Mouse (Mus musculus) liver, embryonic 13.5 days (tissue): ENCODE measurements around the gene Scgb1b27. TPM values are rescaled to one million over a fixed set of nuclear protein-coding genes. Genes with fewer than 3 reads are reported as not detected.
"Not testable (repeated sequence)": the region's sequence is repeated elsewhere in the genome, so short reads cannot be mapped to it uniquely, and the experiment has no call there.

Experiments used
- ATAC-seq: fragments of 200-750 bp; cut with Nextera tagmentation; 2 replicates; pipeline ENCODE4 v1.8.0; 2017; ENCODE audit warnings: low read depth, mild to moderate bottlenecking, moderate number of reproducible peaks, moderate library complexity
- DNase-seq: peaks from one replicate; pipeline ENCODE4 v3.0.0; 2022
- H3K27ac ChIP-seq: fragments of 300-500 bp; sonication (generic); 2 replicates; pipeline ENCODE4 v1.5.1; 2015; ENCODE audit warnings: moderate library complexity, mild to moderate bottlenecking, inconsistent platforms
- H3K27me3 ChIP-seq: fragments of 300-500 bp; sonication (generic); 2 replicates; pipeline ENCODE4 v1.6.1; 2015; ENCODE audit warnings: mild to moderate bottlenecking, inconsistent platforms
- H3K36me3 ChIP-seq: fragments of 300-500 bp; sonication (generic); 2 replicates; pipeline ENCODE4 v1.6.1; 2015; ENCODE audit warnings: mild to moderate bottlenecking, inconsistent platforms
- H3K4me1 ChIP-seq: fragments of 300-500 bp; sonication (generic); replicated peaks from 2 replicates; pipeline ENCODE4 v1.6.1; 2015; ENCODE audit warnings: inconsistent platforms
- H3K4me2 ChIP-seq: fragments of 300-500 bp; sonication (generic); 2 replicates; pipeline ENCODE4 v1.6.1; 2015; ENCODE audit warnings: inconsistent platforms, mild to moderate bottlenecking, moderate library complexity
- H3K4me3 ChIP-seq: fragments of 300-500 bp; sonication (generic); replicated peaks from 2 replicates; pipeline ENCODE4 v1.5.1; 2015; ENCODE audit warnings: mild to moderate bottlenecking, inconsistent platforms
- H3K9ac ChIP-seq: fragments of 300-500 bp; sonication (generic); 2 replicates; pipeline ENCODE4 v1.6.1; 2015; ENCODE audit warnings: mild to moderate bottlenecking, inconsistent platforms
- H3K9me3 ChIP-seq: fragments of 300-500 bp; sonication (generic); replicated peaks from 2 replicates; pipeline ENCODE4 v1.6.1; 2016; ENCODE audit warnings: inconsistent platforms
- WGBS: fragments of 180-500 bp; shearing (Covaris S2); methylation state at CpG from one replicate; pipeline ENCODE4 v1.1.7; 2015; ENCODE audit not compliant: insufficient replicate concordance; 5-methylcytosine and 5-hydroxymethylcytosine counted together
- polyA plus RNA-seq: library from polyadenylated mRNA; unstranded; fragments of >200 nt; fragmentation: Nextera tagmentation; extraction: Ambion mirVana; gene quantifications from 2 replicates; pipeline ENCODE4 v1.2.1, GENCODE M21; 2015

Scgb1b27 gene
- not detected in 2 replicates for polyA plus RNA-seq

DNA sequence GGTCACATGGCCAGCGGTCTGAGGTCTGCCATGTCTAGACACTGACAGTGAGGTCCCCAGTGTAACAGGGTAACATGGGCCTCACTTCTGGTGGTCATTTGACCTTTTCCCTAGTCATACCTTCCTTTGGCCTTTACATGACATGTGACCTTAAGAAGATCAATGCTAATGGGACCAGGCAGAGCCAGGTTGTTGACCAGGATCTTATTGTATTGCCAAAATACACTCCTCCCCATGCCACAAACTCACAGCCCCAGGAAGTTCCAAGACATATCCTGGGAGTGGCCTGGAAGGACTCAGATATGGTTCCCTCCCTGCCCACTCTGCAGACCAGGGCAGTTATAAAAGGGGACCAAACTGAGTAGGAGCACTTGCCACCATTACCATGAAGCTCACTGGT is at the start of gene Scgb1b27:
TSS of gene Scgb1b27 (plus strand) at position 301 of the 400 bp plus-strand sequence.
- 90% methylated on average over 1 of the region's 1 CpGs for WGBS
- H3K36me3 ChIP-seq, H3K27me3 ChIP-seq, H3K4me2 ChIP-seq, H3K4me3 ChIP-seq, H3K27ac ChIP-seq, ATAC-seq, H3K4me1 ChIP-seq, H3K9me3 ChIP-seq, H3K9ac ChIP-seq, DNase-seq: not testable (repeated sequence)

DNA sequence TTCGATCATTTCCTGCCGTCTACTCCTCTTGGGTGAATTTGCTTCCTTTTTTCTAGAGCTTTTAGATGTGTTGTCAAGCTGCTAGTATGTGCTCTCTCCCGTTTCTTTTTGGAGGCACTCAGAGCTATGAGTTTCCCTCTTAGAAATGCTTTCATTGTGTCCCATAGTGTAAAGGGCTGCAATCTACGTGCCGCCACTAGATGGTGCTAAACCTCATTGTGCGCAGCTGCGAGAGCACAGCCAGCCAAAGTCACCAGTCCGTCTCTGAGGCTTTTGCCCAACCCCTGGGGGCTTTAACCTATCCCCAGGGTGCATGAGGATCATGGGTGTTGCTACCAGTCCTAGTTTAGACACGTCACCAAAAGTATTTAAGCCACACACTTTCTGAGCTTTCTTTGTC is 39.0 kb upstream of the Scgb1b27 start:
- not testable (repeated sequence) for H3K27me3 ChIP-seq, ATAC-seq, H3K9me3 ChIP-seq, H3K36me3 ChIP-seq, H3K4me1 ChIP-seq, H3K9ac ChIP-seq, H3K4me3 ChIP-seq, H3K27ac ChIP-seq, H3K4me2 ChIP-seq
- WGBS, result 16% methylated on average over 8 of the region's 9 CpGs
- peak; percentile 8 for DNase-seq

DNA sequence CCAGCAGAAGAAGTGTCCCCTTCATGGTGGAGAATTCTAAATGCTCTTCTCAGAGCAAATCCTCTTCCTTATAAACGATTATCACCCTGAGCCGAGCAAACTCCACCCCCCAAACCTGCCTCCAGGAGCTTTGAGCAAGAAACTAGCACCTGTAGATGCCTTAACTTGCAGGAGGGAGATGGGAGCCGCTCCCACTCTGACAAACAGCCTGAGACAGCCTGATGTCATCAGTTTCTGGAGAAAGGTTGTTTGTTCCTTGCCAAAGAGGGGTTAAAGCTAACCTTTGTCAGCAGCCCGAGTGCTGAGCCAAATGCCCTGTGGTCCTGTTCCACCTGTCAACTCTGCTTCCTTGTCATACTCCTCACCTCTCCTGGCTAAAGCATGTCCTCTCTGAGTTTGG is 7.4 kb upstream of the Scgb1b27 start, which contains the start of gene Scgb2b27:
TSS of gene Scgb2b27 (minus strand) at position 101 of the 400 bp plus-strand sequence.
- H3K9ac ChIP-seq, result no peak within 1 kb of the TSS
- H3K9me3 ChIP-seq, result 0 out of 2 replicates have a peak, but pooled peaks cover 22% of the 10 kb centered on the region
- H3K4me3 ChIP-seq, result no peak within 1 kb of the TSS
- no peaks in the 10 kb centered on the region for H3K27me3 ChIP-seq
- DNase-seq (no peak), ATAC-seq (no peak)
- whole genome bisulfite sequencing, result 55% methylated on average over 4 of the region's 4 CpGs
- H3K27ac ChIP-seq, result no peak within 1 kb of the TSS
- no peak within 1 kb of the TSS for H3K4me2 ChIP-seq
- no peaks in the 10 kb centered on the region for H3K36me3 ChIP-seq
- no peaks in the 10 kb centered on the region for H3K4me1 ChIP-seq

DNA sequence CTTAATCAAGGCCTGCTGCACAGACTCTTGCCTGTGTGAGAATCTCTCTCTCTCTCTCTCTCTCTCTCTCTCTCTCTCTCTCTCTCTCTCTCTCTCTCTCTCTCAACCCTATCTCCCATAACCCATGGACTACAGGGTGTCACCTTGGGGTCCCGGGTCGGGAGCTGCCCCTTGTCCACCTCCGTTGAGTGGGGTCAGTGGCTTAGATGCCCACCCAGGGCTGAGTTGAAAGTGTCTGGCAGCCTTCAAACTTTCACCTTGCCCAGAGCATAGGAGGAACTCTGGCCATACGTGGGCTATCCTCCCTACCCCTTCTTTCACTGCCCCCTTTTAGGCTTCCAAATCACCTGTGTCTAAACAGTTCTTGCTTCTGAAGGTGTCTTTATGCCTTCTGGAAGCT is 4.4 kb downstream of the Scgb1b27 start:
- WGBS, result 60% methylated on average over 4 of the region's 4 CpGs
- Histone ChIP-seq H3K4me2 (no peak overlapping the region), H3K4me3 (no peak overlapping the region), H3K4me1 (no peaks in the 10 kb centered on the region), H3K27me3 (no peaks in the 10 kb centered on the region), H3K27ac (no peak overlapping the region), H3K9me3 (peaks cover 21% of the 10 kb centered on the region), H3K36me3 (no peaks in the 10 kb centered on the region), H3K9ac (no peak overlapping the region)
- no peak for ATAC-seq
- no peak for DNase-seq

DNA sequence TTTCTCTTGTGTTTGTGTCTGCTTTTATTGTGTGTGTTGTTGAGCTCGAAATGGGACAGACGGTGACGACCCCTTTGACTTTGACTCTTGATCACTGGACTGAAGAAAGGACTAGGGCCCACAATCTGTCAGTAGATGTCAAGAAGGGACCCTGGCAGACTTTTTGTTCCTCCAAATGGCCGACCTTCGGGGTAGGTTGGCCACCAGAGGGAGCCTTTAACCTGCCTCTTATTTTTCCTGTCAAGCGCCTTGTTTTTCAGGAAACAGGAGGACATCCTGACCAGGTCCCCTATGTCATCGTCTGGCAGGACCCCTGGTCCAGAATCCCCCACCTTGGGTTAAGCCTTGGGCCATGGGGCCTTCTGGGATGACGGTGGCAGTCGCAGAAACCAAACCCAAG is 5.9 kb downstream of the Scgb1b27 start:
- not testable (repeated sequence) for H3K27ac ChIP-seq, H3K36me3 ChIP-seq, H3K4me1 ChIP-seq, H3K4me3 ChIP-seq, H3K4me2 ChIP-seq, ATAC-seq, DNase-seq, H3K9ac ChIP-seq, H3K27me3 ChIP-seq
- H3K9me3 ChIP-seq, result peaks cover 26% of the 10 kb centered on the region
- WGBS, result 70% methylated on average over 9 of the region's 9 CpGs

DNA sequence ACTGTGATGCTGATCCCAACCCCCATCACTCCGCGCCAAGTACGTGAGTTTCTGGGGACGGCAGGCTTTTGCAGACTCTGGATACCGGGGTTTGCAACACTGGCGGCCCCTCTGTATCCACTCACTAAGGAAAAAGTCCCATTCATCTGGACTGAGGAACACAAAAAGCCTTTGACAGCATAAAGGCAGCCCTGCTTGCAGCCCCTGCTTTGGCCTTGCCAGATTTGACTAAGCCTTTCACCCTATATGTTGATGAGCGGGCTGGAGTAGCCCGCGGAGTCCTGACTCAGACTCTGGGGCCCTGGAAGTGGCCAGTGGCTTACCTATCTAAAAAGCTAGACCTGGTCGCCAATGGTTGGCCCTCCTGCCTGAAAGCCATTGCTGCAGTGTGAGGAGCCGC is 8.7 kb downstream of the Scgb1b27 start:
- H3K9me3 ChIP-seq, result peaks cover 34% of the 10 kb centered on the region
- H3K27ac ChIP-seq, result no peak overlapping the region
- no peak overlapping the region for H3K4me2 ChIP-seq
- no peaks in the 10 kb centered on the region for H3K4me1 ChIP-seq
- WGBS, result 76% methylated on average over 11 of the region's 11 CpGs
- ATAC-seq, result no peak
- no peaks in the 10 kb centered on the region for H3K27me3 ChIP-seq
- no peak for DNase-seq
- H3K9ac ChIP-seq, result no peak overlapping the region
- no peak overlapping the region for H3K4me3 ChIP-seq
- no peaks in the 10 kb centered on the region for H3K36me3 ChIP-seq

DNA sequence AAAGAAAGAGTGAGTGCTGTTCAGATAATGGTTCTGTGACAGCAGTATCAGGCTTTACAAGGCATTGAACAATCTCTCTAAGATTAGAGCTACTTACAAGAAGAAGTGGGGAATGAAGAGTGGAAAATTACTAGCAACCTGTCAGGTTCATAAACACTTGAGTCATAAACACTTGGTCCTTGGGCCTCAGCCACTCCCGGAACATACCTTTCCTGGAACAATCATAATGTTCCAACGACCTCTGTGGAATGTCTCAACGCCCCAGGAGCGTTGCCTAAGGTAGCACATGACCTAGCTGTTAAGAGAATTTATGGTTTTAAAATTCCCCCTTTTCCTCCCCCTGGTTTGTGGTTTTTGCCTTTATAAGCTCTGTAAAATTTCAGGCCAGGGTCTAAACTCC is 13.3 kb downstream of the Scgb1b27 start:
- H3K9me3 ChIP-seq, result peaks cover 34% of the 10 kb centered on the region; the same call in 1 of the 2 replicates
- H3K36me3 ChIP-seq, H3K27me3 ChIP-seq, H3K4me1 ChIP-seq, H3K27ac ChIP-seq, H3K9ac ChIP-seq, DNase-seq, ATAC-seq, H3K4me2 ChIP-seq, H3K4me3 ChIP-seq: not testable (repeated sequence)
- 61% methylated on average over 3 of the region's 4 CpGs for WGBS

DNA sequence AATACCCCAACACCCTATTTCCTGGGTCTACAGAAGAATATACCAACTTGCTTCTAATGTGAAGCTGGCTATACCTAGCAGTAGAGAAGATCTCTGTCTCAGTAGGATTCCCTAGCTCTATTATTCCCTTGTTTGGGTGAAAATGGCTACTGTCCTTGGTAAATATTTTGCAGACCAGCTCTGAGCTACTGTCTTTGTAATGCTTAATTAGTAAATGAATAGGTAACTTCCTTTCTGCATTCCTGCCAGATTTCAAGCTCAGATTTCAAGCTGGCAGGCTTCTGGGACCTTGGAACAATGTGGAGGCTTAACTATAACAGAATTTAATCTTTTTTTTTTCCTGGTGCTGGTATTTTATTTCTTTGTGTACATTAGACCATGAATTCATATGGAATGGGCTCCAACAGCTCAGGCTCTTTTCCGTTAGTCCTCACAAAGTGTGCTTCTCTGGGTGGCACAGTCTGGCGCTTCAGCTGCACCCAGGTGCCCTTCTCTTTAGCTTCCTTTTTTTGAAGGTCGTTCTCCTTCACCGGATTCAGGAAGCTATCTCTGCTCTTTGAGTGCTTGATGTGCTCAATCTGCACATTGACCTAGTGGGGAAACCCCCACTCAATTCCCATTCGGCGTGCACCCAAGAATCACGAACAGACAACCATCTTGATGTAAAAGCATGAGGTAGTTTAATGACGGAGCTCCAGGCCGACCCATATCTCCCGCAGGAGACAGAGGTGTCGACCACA is 15.0 kb downstream of the Scgb1b27 start:
- not testable (repeated sequence) for H3K9ac ChIP-seq, ATAC-seq, H3K36me3 ChIP-seq, H3K4me1 ChIP-seq, H3K27me3 ChIP-seq, H3K4me3 ChIP-seq, H3K27ac ChIP-seq, H3K4me2 ChIP-seq, DNase-seq
- peaks cover 21% of the 10 kb centered on the region; the same call in 1 of the 2 replicates for H3K9me3 ChIP-seq
- WGBS, result 79% methylated on average over 11 of the region's 11 CpGs

DNA sequence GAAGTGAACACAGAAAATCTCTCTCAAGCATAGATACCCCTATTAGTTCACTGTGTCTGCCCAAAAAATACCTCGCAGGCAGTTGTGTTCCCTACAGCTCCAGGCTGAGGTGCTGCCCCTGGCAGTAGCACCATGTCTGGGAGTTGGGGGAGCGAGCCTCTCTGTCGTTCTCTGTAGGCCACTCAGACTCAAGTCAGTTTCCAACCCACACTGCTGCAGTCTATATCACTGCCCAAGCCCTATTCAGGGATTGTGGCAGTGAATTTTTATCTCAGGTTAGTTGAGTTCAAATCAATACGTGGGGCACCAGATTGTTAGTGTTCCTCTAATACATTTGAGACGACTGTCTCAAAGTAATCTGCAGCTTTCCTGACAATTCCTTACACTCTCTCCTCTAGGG is 46.8 kb downstream of the Scgb1b27 start:
- ATAC-seq, DNase-seq: not testable (repeated sequence)
- 51% methylated on average over 5 of the region's 5 CpGs for WGBS

More for the DNA sequence above, 46.8 kb downstream of the Scgb1b27 start:
- not testable (repeated sequence) for H3K4me2 ChIP-seq, H3K9ac ChIP-seq, H3K27ac ChIP-seq, H3K4me3 ChIP-seq, H3K36me3 ChIP-seq, H3K4me1 ChIP-seq, H3K9me3 ChIP-seq, H3K27me3 ChIP-seq

Other genes starting within 250 kb of the Scgb1b27 start
- not detected in 2 replicates for gene Scgb2b26, start 76.4 kb upstream of the Scgb1b27 start, polyA plus RNA-seq
- not detected in 2 replicates for gene Scgb2b27, start 7.5 kb upstream of the Scgb1b27 start, polyA plus RNA-seq
- not detected in 2 replicates for gene Scgb1b30, start 73.9 kb downstream of the Scgb1b27 start, polyA plus RNA-seq
- gene Wtip, start 111.8 kb downstream of the Scgb1b27 start, polyA plus RNA-seq, result 0.34 and 0.58 TPM in 2 replicates
- 131 and 146 TPM in 2 replicates for gene Uba2, start 148.1 kb downstream of the Scgb1b27 start, polyA plus RNA-seq
- gene Pdcd2l, start 175.2 kb downstream of the Scgb1b27 start, polyA plus RNA-seq, result 31.8 and 32.1 TPM in 2 replicates
- gene Gpi1, start 208.9 kb downstream of the Scgb1b27 start, polyA plus RNA-seq, result 137 and 150 TPM in 2 replicates
- gene Gm6096, start 229.6 kb downstream of the Scgb1b27 start, polyA plus RNA-seq, result not detected in 2 replicates